17 mouse cellular contexts compared by ENCODE assay signal in the genomic region with DNA sequence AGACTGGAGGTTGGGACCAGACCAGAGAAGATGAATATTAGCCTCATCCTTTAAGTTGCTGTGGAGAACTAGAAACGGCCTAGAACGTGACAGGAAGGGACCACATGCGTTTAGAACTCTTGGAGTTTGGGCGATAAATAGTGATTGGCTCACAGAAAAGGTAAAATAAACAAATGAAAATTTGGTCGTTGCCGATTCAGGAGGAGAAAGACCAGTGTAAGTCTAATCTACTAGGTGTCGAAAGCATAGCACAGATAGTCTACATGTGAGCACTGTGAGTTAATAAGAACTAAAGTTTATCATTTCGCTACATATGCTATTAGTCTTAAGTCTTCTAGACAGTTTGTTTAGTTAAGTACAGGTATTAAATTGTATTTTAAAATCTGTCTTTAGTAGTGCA. TPM values are rescaled to one million over a fixed set of nuclear protein-coding genes. Genes with fewer than 3 reads are reported as not detected.
"Had no signal": no experiment of that assay in that cellular context is flagged by ENCODE, and none has a peak within 500 bp of the region (broad histone marks: within the 10 kb centered on the region; RNA-seq: fewer than 3 reads in every experiment).

No protein-coding gene starts in this region.

- H3K4me3 ChIP-seq: neural tube, embryonic 12.5 days; neural tube, embryonic 13.5 days; stomach, embryonic 15.5 days had no signal

- H3K9me3 ChIP-seq: neural tube, embryonic 12.5 days; neural tube, embryonic 13.5 days; stomach, embryonic 15.5 days had no signal

- H3K27ac ChIP-seq: neural tube, embryonic 12.5 days; neural tube, embryonic 13.5 days; stomach, embryonic 15.5 days; stomach, postnatal 0 days had no signal

- H3K27me3 ChIP-seq: neural tube, embryonic 12.5 days; neural tube, embryonic 13.5 days; stomach, embryonic 15.5 days had no signal

- H3K36me3 ChIP-seq: neural tube, embryonic 12.5 days; neural tube, embryonic 13.5 days had no signal

- H3K4me2 ChIP-seq: neural tube, embryonic 12.5 days; neural tube, embryonic 13.5 days; stomach, embryonic 15.5 days had no signal

- DNase-seq: retina, postnatal 1 day; right cerebral cortex, adult 18-20 months; right cerebral cortex, postnatal 14 days; right cerebral cortex, postnatal 25 days; right cerebral cortex, postnatal 4 days; spleen, adult 18-20 months; thymus, adult 18-20 months; thymus, adult 2 months; thymus, postnatal 14 days; thymus, postnatal 25 days; thymus, postnatal 36 days; thymus, postnatal 4 days had no signal

- H3K9ac ChIP-seq: neural tube, embryonic 12.5 days; neural tube, embryonic 13.5 days; stomach, embryonic 15.5 days had no signal

RNA-seq across cellular contexts. Expression of gene P4ha2, which starts 30.1 kb away (rescaled TPM):
- total RNA-seq: neutrophil, adult 5-6 weeks had no signal
